ENCODE assay signal across 7 mouse cellular contexts in the genomic region with DNA sequence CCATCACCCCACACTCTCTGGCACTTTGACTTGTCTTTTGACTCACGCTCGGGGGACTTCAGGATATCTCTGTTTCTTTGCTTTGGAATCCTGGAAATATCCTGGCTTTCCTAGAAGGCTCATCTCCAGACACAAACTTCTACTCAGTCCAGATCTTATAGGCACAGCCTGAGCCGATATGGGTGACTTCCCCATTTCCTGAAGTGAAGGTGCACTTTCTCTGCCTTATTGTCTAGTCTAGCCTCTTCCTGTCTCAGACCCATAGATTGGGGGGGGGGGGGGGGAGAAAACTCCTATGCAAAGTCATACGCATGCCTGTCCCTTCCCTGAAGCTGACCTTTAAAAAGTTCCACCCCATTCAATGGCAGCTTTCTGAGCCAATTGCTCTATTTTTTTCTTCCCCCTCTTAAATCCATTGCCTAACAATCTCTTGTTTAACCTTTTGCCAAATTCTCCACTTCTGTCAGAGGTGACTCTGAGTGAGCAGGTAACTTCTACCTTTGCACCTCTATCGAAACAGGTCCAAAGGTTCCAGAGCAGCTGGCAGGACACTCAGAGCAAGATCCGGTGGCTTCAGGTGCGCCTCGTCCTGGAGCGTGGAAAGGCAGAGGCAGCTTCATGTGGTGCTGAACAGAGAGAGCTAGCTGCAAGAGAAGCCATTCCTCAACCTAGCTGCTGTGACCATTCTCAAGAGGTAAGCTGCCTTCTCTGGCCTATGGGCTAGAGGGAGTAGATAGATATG. TPM values are rescaled to one million over a fixed set of nuclear protein-coding genes. Genes with fewer than 3 reads are reported as not detected.
DNase-seq lines count a peak whose midpoint lies in the region; ATAC-seq and TF ChIP-seq lines count a peak whose summit lies in the region.

A gene (plus strand): TSS at position 556 of the 742 bp plus-strand sequence.

- peak within 1 kb of the TSS; percentile 69; the same call in 1 of the 2 replicates for H3K4me2 ChIP-seq in CH12.LX (ENCODE audit: insufficient read depth, low read depth, poor library complexity, severe bottlenecking)
- no peak within 1 kb of the TSS for H3K4me2 ChIP-seq in forebrain, embryonic 13.5 days
- H3K4me2 ChIP-seq in intestine, embryonic 14.5 days (ENCODE audit: low read length) = no peak within 1 kb of the TSS
- H3K4me2 ChIP-seq in liver, embryonic 13.5 days = peak within 1 kb of the TSS; percentile 84

- DNase-seq in B cell, adult 2 months = peak; percentile 2 to 16
- no peak for DNase-seq in CH12.LX (ENCODE audit: extremely low read depth)
- DNase-seq in intestine, embryonic 14.5 days (ENCODE audit: low spot score) = no peak
- no peak for DNase-seq in liver, embryonic 13.5 days
- no peak for DNase-seq in ovary, postnatal 36 days (ENCODE audit: low spot score)
- no peak for DNase-seq in urinary bladder, postnatal 10 days (ENCODE audit: low spot score)

- TF ChIP-seq POLR2A in CH12.LX (IDR thresholded peaks at IDR 0.05; ENCODE audit: low read depth, low read length) = no peak

- H3K27me3 ChIP-seq in CH12.LX (replicated peaks) = peaks cover 1% of the 10 kb centered on the region
- no peaks in the 10 kb centered on the region for H3K27me3 ChIP-seq in forebrain, embryonic 13.5 days
- H3K27me3 ChIP-seq in intestine, embryonic 14.5 days (replicated peaks; ENCODE audit: control insufficient read depth, insufficient read depth, low read length) = no peaks in the 10 kb centered on the region
- no peaks in the 10 kb centered on the region for H3K27me3 ChIP-seq in liver, embryonic 13.5 days

- in situ Hi-C loops in CH12.LX (cut with MboI; ENCODE audit: low pct_ligation_motif_present, low pct_unique_long_range_greater_than_20kb, low sequenced_read_pairs) = no loop called here

- no peak within 1 kb of the TSS for H3K27ac ChIP-seq in CH12.LX (ENCODE audit: insufficient read depth, low read depth)
- no peak within 1 kb of the TSS for H3K27ac ChIP-seq in forebrain, embryonic 13.5 days
- no peak within 1 kb of the TSS for H3K27ac ChIP-seq in intestine, embryonic 14.5 days (ENCODE audit: low read depth)
- H3K27ac ChIP-seq in liver, embryonic 13.5 days = no peak within 1 kb of the TSS; the same call in 1 of the 2 replicates

- H3K36me3 ChIP-seq in CH12.LX (replicated peaks in 1 of 2; ENCODE audit: control insufficient read depth in 1 of 2, insufficient read depth in 1 of 2, low read length in 1 of 2) = peaks cover 0 to 2% of the 10 kb centered on the region in 2 experiments
- H3K36me3 ChIP-seq in forebrain, embryonic 13.5 days (ENCODE audit: poor library complexity, severe bottlenecking) = no peaks in the 10 kb centered on the region
- H3K36me3 ChIP-seq in intestine, embryonic 14.5 days (ENCODE audit: control insufficient read depth, insufficient read depth, low read length) = no peaks in the 10 kb centered on the region
- 0 out of 2 replicates have a peak, but pooled peaks cover under 1% of the 10 kb centered on the region for H3K36me3 ChIP-seq in liver, embryonic 13.5 days

- peaks cover 3 to 15% of the 10 kb centered on the region in 2 experiments for H3K4me1 ChIP-seq in CH12.LX (ENCODE audit: control insufficient read depth in 1 of 2, insufficient read depth in 2 of 2)
- H3K4me1 ChIP-seq in forebrain, embryonic 13.5 days = peaks cover 18% of the 10 kb centered on the region
- no peaks in the 10 kb centered on the region; the same call in 1 of the 2 replicates for H3K4me1 ChIP-seq in intestine, embryonic 14.5 days (replicated peaks; ENCODE audit: control insufficient read depth, insufficient read depth, low read length)
- peaks cover 72% of the 10 kb centered on the region for H3K4me1 ChIP-seq in liver, embryonic 13.5 days (replicated peaks)

- peaks cover 4% of the 10 kb centered on the region for H3K9me3 ChIP-seq in CH12.LX (replicated peaks; ENCODE audit: low read length)
- H3K9me3 ChIP-seq in forebrain, embryonic 13.5 days (replicated peaks) = no peaks in the 10 kb centered on the region
- 0 out of 2 replicates have a peak, but pooled peaks cover 3% of the 10 kb centered on the region for H3K9me3 ChIP-seq in intestine, embryonic 14.5 days (ENCODE audit: control insufficient read depth, low read length)
- no peaks in the 10 kb centered on the region for H3K9me3 ChIP-seq in liver, embryonic 13.5 days (replicated peaks)

- dilution Hi-C loops in CH12.LX (cut with MboI; ENCODE audit: extremely low pct_ligation_motif_present, extremely low pct_unique_long_range_greater_than_20kb, low sequenced_read_pairs) = no loop called here

- no peak for TF ChIP-seq RAD21 in CH12.LX (IDR thresholded peaks at IDR 0.05; ENCODE audit: low read depth, low read length)

- no peak for TF ChIP-seq CTCF in CH12.LX (conservative IDR thresholded peaks at IDR 0.05 in 1 of 2, IDR thresholded peaks at IDR 0.05 in 1 of 2; ENCODE audit: low read depth in 2 of 2, low read length in 2 of 2)

- H3K4me3 ChIP-seq in CH12.LX (replicated peaks in 1 of 3; ENCODE audit: low read depth in 2 of 3, low read length in 2 of 3, poor library complexity in 1 of 3) = no peak within 1 kb of the TSS
- H3K4me3 ChIP-seq in forebrain, embryonic 13.5 days = no peak within 1 kb of the TSS
- H3K4me3 ChIP-seq in intestine, embryonic 14.5 days (ENCODE audit: low read depth, low read length) = no peak within 1 kb of the TSS
- H3K4me3 ChIP-seq in liver, embryonic 13.5 days (replicated peaks) = no peak within 1 kb of the TSS

- H3K79me2 ChIP-seq in CH12.LX (replicated peaks; ENCODE audit: control insufficient read depth, extremely low read depth, insufficient read depth, poor library complexity, severe bottlenecking) = peaks cover 23% of the 10 kb centered on the region

- H3K9ac ChIP-seq in CH12.LX (ENCODE audit: insufficient read depth, low read depth) = no peak within 1 kb of the TSS
- no peak within 1 kb of the TSS for H3K9ac ChIP-seq in forebrain, embryonic 13.5 days
- H3K9ac ChIP-seq in intestine, embryonic 14.5 days (ENCODE audit: low read length) = no peak within 1 kb of the TSS
- H3K9ac ChIP-seq in liver, embryonic 13.5 days = 0 out of 2 replicates have a peak within 1 kb of the TSS, but pooled peaks have one; percentile 34

- ATAC-seq in forebrain, embryonic 13.5 days = no peak
- ATAC-seq in intestine, embryonic 14.5 days (replicated peaks; ENCODE audit: low FRiP score, low TSS enrichment, low read depth) = no peak
- ATAC-seq in liver, embryonic 13.5 days (ENCODE audit: low read depth) = no peak

- WGBS in forebrain, embryonic 13.5 days = 95% methylated on average over 9 of the region's 9 CpGs
- WGBS in intestine, embryonic 14.5 days = 94% methylated on average over 9 of the region's 9 CpGs
- WGBS in liver, embryonic 13.5 days (ENCODE audit: insufficient replicate concordance) = 78% methylated on average over 9 of the region's 9 CpGs

- no peak for TF ChIP-seq EP300 in CH12.LX (IDR thresholded peaks at IDR 0.05; ENCODE audit: low read length)

TF ChIP-seq in CH12.LX, 34 proteins besides CTCF, POLR2A, EP300 and RAD21:
- TF ChIP-seq MYC (IDR thresholded peaks at IDR 0.05; ENCODE audit: low read depth, low read length) (no peak), PAX5 (IDR thresholded peaks at IDR 0.05; ENCODE audit: low read length) (no peak), RCOR1 (conservative IDR thresholded peaks at IDR 0.05; ENCODE audit: low read depth, low read length) (no peak), NRF1 (IDR thresholded peaks at IDR 0.05; ENCODE audit: low read depth, low read length) (no peak), MAX (IDR thresholded peaks at IDR 0.05; ENCODE audit: low read length) (no peak), ZKSCAN1 (IDR thresholded peaks at IDR 0.05; ENCODE audit: borderline replicate concordance, low read depth, low read length) (no peak), ZMIZ1 (IDR thresholded peaks at IDR 0.05; ENCODE audit: low read depth, low read length) (no peak), ZC3H11A (IDR thresholded peaks at IDR 0.05; ENCODE audit: low read depth, low read length) (no peak), USF1 (IDR thresholded peaks at IDR 0.05; ENCODE audit: low read depth, low read length) (no peak), ETS1 (conservative IDR thresholded peaks at IDR 0.05; ENCODE audit: low read depth, low read length) (no peak), BHLHE40 (IDR thresholded peaks at IDR 0.05; ENCODE audit: low read depth, low read length) (no peak), KAT2A (IDR thresholded peaks at IDR 0.05; ENCODE audit: insufficient replicate concordance, low read length) (no peak), CHD2 (IDR thresholded peaks at IDR 0.05; ENCODE audit: low read length) (no peak), JUN (IDR thresholded peaks at IDR 0.05; ENCODE audit: insufficient read depth, low read depth, low read length) (no peak), POLR2AphosphoS2 (IDR thresholded peaks at IDR 0.05; ENCODE audit: low read depth, low read length) (no peak), SMC3 (IDR thresholded peaks at IDR 0.05; ENCODE audit: low read depth, low read length) (no peak), SIN3A (IDR thresholded peaks at IDR 0.05; ENCODE audit: low read length) (no peak)

RNA-seq across cellular contexts. Expression of the gene that starts here (rescaled TPM):
- total RNA-seq in CH12.LX (2012; rRNA removed) = 126 and 143 TPM in 2 replicates
- 196 and 224 TPM in 2 replicates for total RNA-seq in CH12.LX (2014; rRNA removed)
- polyA plus RNA-seq in CH12.LX (2012; ENCODE audit: insufficient read length, low read depth) = 231 and 265 TPM in 2 replicates
- polyA plus RNA-seq in forebrain, embryonic 13.5 days (2015; fragmentation: Nextera tagmentation; extraction: Ambion mirVana) = 9.4 and 10.9 TPM in 2 replicates
- polyA plus RNA-seq in intestine, embryonic 14.5 days (2014; fragmentation: Nextera tagmentation; extraction: Ambion mirVana) = 86.5 and 93.2 TPM in 2 replicates
- 116 and 134 TPM in 2 replicates for polyA plus RNA-seq in liver, embryonic 13.5 days (2015; fragmentation: Nextera tagmentation; extraction: Ambion mirVana)

Comparison
In these comparisons a context has a peak if more than half of its experiments do, and no peak if none do; other contexts are left out.
1. DNase-seq: peak in B cell, adult 2 months (2 of 2); none in CH12.LX (single experiment), intestine, embryonic 14.5 days (single experiment), liver, embryonic 13.5 days (single experiment), ovary, postnatal 36 days (single experiment) and urinary bladder, postnatal 10 days (single experiment).
2. H3K4me2 ChIP-seq: peak in CH12.LX (single experiment) and liver, embryonic 13.5 days (single experiment); none in forebrain, embryonic 13.5 days (single experiment) and intestine, embryonic 14.5 days (single experiment).